Mouse (Mus musculus): ENCODE results near the gene Ttc33. TPM values are rescaled to one million over a fixed set of nuclear protein-coding genes. Genes with fewer than 3 reads are reported as not detected.

Gene Ttc33
- polyA plus RNA-seq (2015; fragmentation: Nextera tagmentation; extraction: Ambion mirVana) = 45.1 and 45.2 TPM in 2 replicates

GRCm38 (mm10) chr15:5185366-5186292, at the start of gene Ttc33:
Gene Ttc33, plus strand, starts transcription at chr15:5185525.
- Histone ChIP-seq H3K4me1 (peaks cover 21% of the 10 kb centered on the region), H3K36me3 (peaks cover 13% of the 10 kb centered on the region), H3K27me3 (no peaks in the 10 kb centered on the region), H3K27ac (peak within 1 kb of the TSS; percentile 95), H3K9me3 (replicated peaks) (no peaks in the 10 kb centered on the region), H3K4me3 (replicated peaks) (peak within 1 kb of the TSS; percentile 97), H3K4me2 (peak within 1 kb of the TSS; percentile 72), H3K9ac (peak within 1 kb of the TSS; percentile 82)
- under 1% methylated on average over 55 of the region's 55 CpGs for WGBS
- peak; percentile 93 for ATAC-seq (replicated peaks; ENCODE audit: low FRiP score)

GRCm38 (mm10) chr15:5138021-5138856, 47.1 kb upstream of the Ttc33 start:
- WGBS = 79% methylated on average over 9 of the region's 9 CpGs
- no peaks in the 10 kb centered on the region for H3K4me1 ChIP-seq
- no peak for ATAC-seq (replicated peaks; ENCODE audit: low FRiP score)
- no peak overlapping the region for H3K4me2 ChIP-seq
- no peaks in the 10 kb centered on the region for H3K9me3 ChIP-seq (replicated peaks)
- no peak overlapping the region for H3K9ac ChIP-seq
- no peak overlapping the region for H3K4me3 ChIP-seq (replicated peaks)
- H3K27ac ChIP-seq = no peak overlapping the region
- no peaks in the 10 kb centered on the region for H3K27me3 ChIP-seq
- no peaks in the 10 kb centered on the region for H3K36me3 ChIP-seq

GRCm38 (mm10) chr15:5139366-5139765, 46.0 kb upstream of the Ttc33 start:
- H3K27me3 ChIP-seq = no peaks in the 10 kb centered on the region
- H3K9me3 ChIP-seq (replicated peaks) = no peaks in the 10 kb centered on the region
- ATAC-seq (replicated peaks; ENCODE audit: low FRiP score) = no peak
- 88% methylated on average over 2 of the region's 2 CpGs for WGBS
- no peak overlapping the region for H3K27ac ChIP-seq
- no peaks in the 10 kb centered on the region for H3K36me3 ChIP-seq
- H3K4me2 ChIP-seq = no peak overlapping the region
- no peak overlapping the region for H3K9ac ChIP-seq
- no peak overlapping the region for H3K4me3 ChIP-seq (replicated peaks)
- H3K4me1 ChIP-seq = 0 out of 2 replicates have a peak, but pooled peaks cover under 1% of the 10 kb centered on the region

GRCm38 (mm10) chr15:5139863-5140262, 45.5 kb upstream of the Ttc33 start:
- no peaks in the 10 kb centered on the region for H3K36me3 ChIP-seq
- no peak overlapping the region for H3K4me3 ChIP-seq (replicated peaks)
- no peaks in the 10 kb centered on the region for H3K9me3 ChIP-seq (replicated peaks)
- WGBS = 87% methylated on average over 7 of the region's 7 CpGs
- no peak overlapping the region for H3K27ac ChIP-seq
- no peak for ATAC-seq (replicated peaks; ENCODE audit: low FRiP score)
- peaks cover 5% of the 10 kb centered on the region for H3K4me1 ChIP-seq
- no peak overlapping the region for H3K9ac ChIP-seq
- H3K4me2 ChIP-seq = no peak overlapping the region
- no peaks in the 10 kb centered on the region for H3K27me3 ChIP-seq

- Histone ChIP-seq H3K9ac (no peak overlapping the region), H3K27ac (no peak overlapping the region), H3K4me3 (replicated peaks) (no peak overlapping the region), H3K36me3 (no peaks in the 10 kb centered on the region), H3K4me2 (no peak overlapping the region), H3K27me3 (no peaks in the 10 kb centered on the region), H3K9me3 (replicated peaks) (no peaks in the 10 kb centered on the region), H3K4me1 (peaks cover 10% of the 10 kb centered on the region)
- ATAC-seq (replicated peaks; ENCODE audit: low FRiP score) = no peak
Measured at GRCm38 (mm10) chr15:5140357-5140756, 45.0 kb upstream of the Ttc33 start.

DNA sequence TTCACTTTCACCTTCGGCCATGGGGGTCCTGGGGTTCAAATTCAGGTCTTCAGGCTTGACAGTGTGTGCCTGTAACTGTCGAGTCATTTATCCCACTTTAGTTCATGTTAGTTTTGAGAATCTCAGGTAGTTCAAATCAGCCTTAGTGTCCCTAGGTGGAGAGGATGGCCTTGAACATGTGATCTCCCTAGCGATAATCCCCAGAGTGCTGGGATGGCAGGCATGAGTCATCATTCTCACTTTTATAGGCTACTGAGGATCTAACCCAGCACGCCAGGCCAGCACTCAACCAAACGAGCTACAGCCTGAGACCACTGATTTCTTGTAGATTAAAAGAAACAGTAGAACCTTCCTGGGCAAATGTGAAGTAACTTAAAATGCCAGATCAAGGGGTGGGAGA, 43.3 kb upstream of the Ttc33 start:
- WGBS = 64% methylated on average over 5 of the region's 5 CpGs
- no peak overlapping the region for H3K4me2 ChIP-seq
- no peak for ATAC-seq (replicated peaks; ENCODE audit: low FRiP score)
- no peak overlapping the region for H3K9ac ChIP-seq
- no peaks in the 10 kb centered on the region for H3K27me3 ChIP-seq
- H3K4me3 ChIP-seq (replicated peaks) = no peak overlapping the region
- peaks cover 18% of the 10 kb centered on the region for H3K4me1 ChIP-seq
- H3K9me3 ChIP-seq (replicated peaks) = no peaks in the 10 kb centered on the region
- no peak overlapping the region for H3K27ac ChIP-seq
- 0 out of 2 replicates have a peak, but pooled peaks cover 3% of the 10 kb centered on the region for H3K36me3 ChIP-seq

DNA sequence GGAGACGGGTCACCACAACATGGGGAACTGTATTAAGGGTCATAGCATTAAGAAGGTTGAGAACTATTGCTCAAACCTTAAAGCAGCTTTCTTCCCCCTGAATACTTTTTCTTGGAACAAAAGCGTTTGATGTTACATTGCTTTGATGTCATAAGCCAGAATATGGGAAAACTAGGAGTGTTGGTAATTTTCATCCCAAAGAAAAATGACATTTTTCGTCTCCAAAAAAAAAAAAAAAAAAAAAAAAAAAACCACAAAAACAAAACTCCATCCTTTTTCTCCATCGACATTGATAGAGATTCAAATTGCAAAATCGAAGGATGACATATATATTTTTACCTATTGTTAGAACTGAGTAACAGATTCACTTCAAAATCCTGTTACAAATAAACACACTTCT, 42.6 kb upstream of the Ttc33 start:
- ATAC-seq (replicated peaks; ENCODE audit: low FRiP score) = no peak
- no peak overlapping the region for H3K4me3 ChIP-seq (replicated peaks)
- 67% methylated on average over 5 of the region's 5 CpGs for WGBS
- no peak overlapping the region for H3K4me2 ChIP-seq
- no peaks in the 10 kb centered on the region for H3K27me3 ChIP-seq
- H3K4me1 ChIP-seq = peaks cover 18% of the 10 kb centered on the region
- 0 out of 2 replicates have a peak, but pooled peaks cover 3% of the 10 kb centered on the region for H3K36me3 ChIP-seq
- no peak overlapping the region for H3K27ac ChIP-seq
- H3K9ac ChIP-seq = no peak overlapping the region
- no peaks in the 10 kb centered on the region for H3K9me3 ChIP-seq (replicated peaks)

DNA sequence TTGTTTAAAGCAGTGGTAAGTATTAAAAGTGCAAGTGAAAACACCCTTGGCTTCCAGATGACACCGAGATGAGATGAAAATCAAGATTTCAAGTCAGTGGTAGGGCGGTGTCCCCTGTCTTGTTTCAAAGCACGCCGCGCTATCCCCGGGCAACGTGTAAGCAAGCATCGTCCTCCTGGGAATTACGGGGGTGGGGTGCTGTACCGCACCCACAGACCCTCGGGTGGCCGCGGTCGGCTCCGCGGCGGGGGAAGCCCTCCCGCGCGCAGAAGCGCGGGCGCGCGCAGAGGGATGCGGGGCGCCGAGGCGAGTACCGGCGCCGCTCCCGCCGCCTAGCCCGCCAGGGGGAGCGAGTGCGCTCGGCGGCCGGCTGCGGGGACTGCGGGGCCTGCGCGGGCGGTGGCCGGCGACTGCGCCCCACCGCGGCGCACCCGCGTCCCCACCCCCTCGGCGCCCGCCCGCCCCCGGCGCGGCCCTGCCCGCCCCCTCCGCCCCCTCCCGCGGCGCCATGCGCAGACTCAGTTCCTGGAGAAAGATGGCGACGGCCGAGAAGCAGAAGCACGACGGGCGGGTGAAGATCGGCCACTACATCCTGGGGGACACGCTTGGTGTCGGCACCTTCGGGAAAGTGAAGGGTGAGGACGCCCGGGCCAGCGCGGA, 41.8 kb upstream of the Ttc33 start, which contains the start of gene Prkaa1:
Gene Prkaa1, plus strand, starts transcription at position 501 of the 660 bp plus-strand sequence.
- 0 out of 2 replicates have a peak, but pooled peaks cover 3% of the 10 kb centered on the region for H3K36me3 ChIP-seq

GRCm38 (mm10) chr15:5144021-5144778, 41.1 kb upstream of the Ttc33 start:
- Histone ChIP-seq H3K9ac (peak overlapping the region; percentile 91), H3K27ac (peak overlapping the region; percentile 97), H3K4me1 (peaks cover 26% of the 10 kb centered on the region), H3K4me2 (peak overlapping the region; percentile 73), H3K9me3 (replicated peaks) (no peaks in the 10 kb centered on the region), H3K4me3 (replicated peaks) (peak overlapping the region; percentile 91), H3K36me3 (0 out of 2 replicates have a peak, but pooled peaks cover 3% of the 10 kb centered on the region), H3K27me3 (no peaks in the 10 kb centered on the region)
- under 1% methylated on average over 58 of the region's 61 CpGs for WGBS
- ATAC-seq (replicated peaks; ENCODE audit: low FRiP score) = peak; percentile 90

More for the DNA sequence above, 41.8 kb upstream of the Ttc33 start, which contains the start of gene Prkaa1:
- peak; percentile 92 for ATAC-seq (replicated peaks; ENCODE audit: low FRiP score)
- H3K4me3 ChIP-seq (replicated peaks) = peak within 1 kb of the TSS; percentile 91
- peak within 1 kb of the TSS; percentile 73 for H3K4me2 ChIP-seq
- H3K4me1 ChIP-seq = peaks cover 20% of the 10 kb centered on the region
- 0% methylated on average over 63 of the region's 80 CpGs for WGBS
- peak within 1 kb of the TSS; percentile 91 for H3K9ac ChIP-seq
- H3K27me3 ChIP-seq = no peaks in the 10 kb centered on the region
- peak within 1 kb of the TSS; percentile 97 for H3K27ac ChIP-seq
- H3K9me3 ChIP-seq (replicated peaks) = no peaks in the 10 kb centered on the region

- Histone ChIP-seq H3K36me3 (0 out of 2 replicates have a peak, but pooled peaks cover 3% of the 10 kb centered on the region), H3K9ac (no peak overlapping the region; the same call in 1 of the 2 replicates), H3K27ac (0 out of 2 replicates have a peak overlapping the region, but pooled peaks have one; percentile 18), H3K27me3 (no peaks in the 10 kb centered on the region), H3K4me2 (peak overlapping the region; percentile 73), H3K9me3 (replicated peaks) (no peaks in the 10 kb centered on the region), H3K4me3 (replicated peaks) (peak overlapping the region; percentile 91), H3K4me1 (peaks cover 28% of the 10 kb centered on the region)
- 24% methylated on average over 9 of the region's 9 CpGs for WGBS
- ATAC-seq (replicated peaks; ENCODE audit: low FRiP score) = no peak
Measured at GRCm38 (mm10) chr15:5145196-5145945, 40.0 kb upstream of the Ttc33 start.

Measured in kidney, embryonic 15.5 days (tissue).